Mouse (Mus musculus): ENCODE data around the gene Cep128. TPM values are rescaled to one million over a fixed set of nuclear protein-coding genes. Genes with fewer than 3 reads are reported as not detected.

Gene Cep128
- polyA plus RNA-seq, 1 experiment from 2014 or later = 1.5 TPM

GRCm38 (mm10) chr12:91266014-91266413 is 118.2 kb downstream of the Cep128 start:
- Histone ChIP-seq H3K36me3 (ENCODE audit: control insufficient read depth, insufficient read depth, low read length) (no peaks in the 10 kb centered on the region), H3K27me3 (ENCODE audit: control insufficient read depth, insufficient read depth, low read length) (no peaks in the 10 kb centered on the region), H3K9me3 (ENCODE audit: control insufficient read depth, low read length) (no peaks in the 10 kb centered on the region), H3K4me1 (replicated peaks; ENCODE audit: control insufficient read depth, insufficient read depth) (no peaks in the 10 kb centered on the region), H3K9ac (ENCODE audit: low read length) (no peak overlapping the region), H3K27ac (replicated peaks) (no peak overlapping the region), H3K4me2 (replicated peaks; ENCODE audit: low read depth) (no peak overlapping the region), H3K4me3 (ENCODE audit: low read depth, low read length) (no peak overlapping the region)
- DNase-seq (ENCODE audit: low spot score) (no peak), ATAC-seq (ENCODE audit: low FRiP score, low TSS enrichment) (no peak)
- 81% methylated on average over 2 of the region's 2 CpGs for WGBS
- no peak for TF ChIP-seq CTCF (IDR thresholded peaks at IDR 0.05; ENCODE audit: low read depth)
- no peak for TF ChIP-seq EP300 (optimal IDR thresholded peaks at IDR 0.05)

- 55% methylated on average over 5 of the region's 5 CpGs for WGBS
- TF ChIP-seq CTCF (IDR thresholded peaks at IDR 0.05; ENCODE audit: low read depth) = no peak
- no peak for TF ChIP-seq EP300 (optimal IDR thresholded peaks at IDR 0.05)
- no peak for DNase-seq (ENCODE audit: low spot score)
- no peak overlapping the region for H3K27ac ChIP-seq (replicated peaks)
- H3K9ac ChIP-seq (ENCODE audit: low read length) = no peak overlapping the region
- H3K36me3 ChIP-seq (ENCODE audit: control insufficient read depth, insufficient read depth, low read length) = no peaks in the 10 kb centered on the region
- H3K27me3 ChIP-seq (ENCODE audit: control insufficient read depth, insufficient read depth, low read length) = no peaks in the 10 kb centered on the region
- H3K4me1 ChIP-seq (replicated peaks; ENCODE audit: control insufficient read depth, insufficient read depth) = no peaks in the 10 kb centered on the region
- H3K4me2 ChIP-seq (replicated peaks; ENCODE audit: low read depth) = no peak overlapping the region
- no peak for ATAC-seq (ENCODE audit: low FRiP score, low TSS enrichment)
- H3K9me3 ChIP-seq (ENCODE audit: control insufficient read depth, low read length) = no peaks in the 10 kb centered on the region
- H3K4me3 ChIP-seq (ENCODE audit: low read depth, low read length) = no peak overlapping the region
These were observed 118.7 kb downstream of the Cep128 start for GRCm38 (mm10) chr12:91265462-91265861.

DNA sequence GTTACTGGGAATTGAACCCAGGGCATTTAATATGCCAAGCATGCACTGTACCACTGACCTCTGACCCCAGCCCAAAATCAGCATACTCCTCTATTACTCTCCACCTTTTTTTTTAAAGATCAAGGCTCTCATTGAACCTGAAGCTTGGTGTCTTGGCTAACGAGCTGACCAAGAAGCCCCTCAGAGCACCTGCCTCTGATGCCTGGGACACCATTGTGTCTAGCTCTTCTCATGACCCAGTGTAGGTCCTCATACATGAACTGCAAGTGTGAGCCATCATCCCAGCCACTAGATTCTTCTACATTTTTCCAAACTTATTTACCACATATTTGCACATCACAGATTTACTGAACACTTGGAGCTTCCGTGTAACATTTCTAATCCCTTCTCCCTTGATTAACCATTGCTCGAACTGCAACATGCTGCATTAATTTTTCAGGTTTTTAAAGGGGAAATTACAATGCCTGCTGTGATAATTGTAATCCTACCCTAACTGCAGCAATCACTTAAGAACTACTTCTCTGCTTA is 119.3 kb downstream of the Cep128 start:
- Histone ChIP-seq H3K36me3 (ENCODE audit: control insufficient read depth, insufficient read depth, low read length) (no peaks in the 10 kb centered on the region), H3K9ac (ENCODE audit: low read length) (no peak overlapping the region), H3K4me1 (replicated peaks; ENCODE audit: control insufficient read depth, insufficient read depth) (no peaks in the 10 kb centered on the region), H3K27ac (replicated peaks) (no peak overlapping the region), H3K4me3 (ENCODE audit: low read depth, low read length) (no peak overlapping the region), H3K27me3 (ENCODE audit: control insufficient read depth, insufficient read depth, low read length) (no peaks in the 10 kb centered on the region), H3K4me2 (replicated peaks; ENCODE audit: low read depth) (no peak overlapping the region), H3K9me3 (ENCODE audit: control insufficient read depth, low read length) (no peaks in the 10 kb centered on the region)
- WGBS = 87% methylated on average over 3 of the region's 3 CpGs
- ATAC-seq (ENCODE audit: low FRiP score, low TSS enrichment) = no peak
- TF ChIP-seq CTCF (IDR thresholded peaks at IDR 0.05; ENCODE audit: low read depth) = no peak
- no peak for TF ChIP-seq EP300 (optimal IDR thresholded peaks at IDR 0.05)
- DNase-seq (ENCODE audit: low spot score) = no peak

- H3K4me3 ChIP-seq (ENCODE audit: low read depth, low read length) = no peak overlapping the region
- no peak overlapping the region for H3K27ac ChIP-seq (replicated peaks)
- no peak overlapping the region for H3K9ac ChIP-seq (ENCODE audit: low read length)
- ATAC-seq (ENCODE audit: low FRiP score, low TSS enrichment) = no peak
- DNase-seq (ENCODE audit: low spot score) = no peak
- 79% methylated on average over 3 of the region's 3 CpGs for WGBS
- TF ChIP-seq EP300 (optimal IDR thresholded peaks at IDR 0.05) (no peak), CTCF (IDR thresholded peaks at IDR 0.05; ENCODE audit: low read depth) (no peak)
- no peaks in the 10 kb centered on the region for H3K9me3 ChIP-seq (ENCODE audit: control insufficient read depth, low read length)
- H3K27me3 ChIP-seq (ENCODE audit: control insufficient read depth, insufficient read depth, low read length) = no peaks in the 10 kb centered on the region
- no peak overlapping the region for H3K4me2 ChIP-seq (replicated peaks; ENCODE audit: low read depth)
- no peaks in the 10 kb centered on the region for H3K36me3 ChIP-seq (ENCODE audit: control insufficient read depth, insufficient read depth, low read length)
- H3K4me1 ChIP-seq (replicated peaks; ENCODE audit: control insufficient read depth, insufficient read depth) = no peaks in the 10 kb centered on the region
These were observed 120.5 kb downstream of the Cep128 start for GRCm38 (mm10) chr12:91263705-91264104.

- no peak for DNase-seq (ENCODE audit: low spot score)
- Histone ChIP-seq H3K27ac (replicated peaks) (no peak overlapping the region), H3K4me2 (replicated peaks; ENCODE audit: low read depth) (no peak overlapping the region), H3K9me3 (ENCODE audit: control insufficient read depth, low read length) (no peaks in the 10 kb centered on the region), H3K9ac (ENCODE audit: low read length) (no peak overlapping the region), H3K4me3 (ENCODE audit: low read depth, low read length) (no peak overlapping the region), H3K36me3 (ENCODE audit: control insufficient read depth, insufficient read depth, low read length) (no peaks in the 10 kb centered on the region), H3K4me1 (replicated peaks; ENCODE audit: control insufficient read depth, insufficient read depth) (no peaks in the 10 kb centered on the region), H3K27me3 (ENCODE audit: control insufficient read depth, insufficient read depth, low read length) (no peaks in the 10 kb centered on the region)
- TF ChIP-seq CTCF (IDR thresholded peaks at IDR 0.05; ENCODE audit: low read depth) (no peak), EP300 (optimal IDR thresholded peaks at IDR 0.05) (no peak)
- WGBS = 84% methylated on average over 3 of the region's 3 CpGs
- no peak for ATAC-seq (ENCODE audit: low FRiP score, low TSS enrichment)
These were observed 121.4 kb downstream of the Cep128 start for GRCm38 (mm10) chr12:91262801-91263200.

DNA sequence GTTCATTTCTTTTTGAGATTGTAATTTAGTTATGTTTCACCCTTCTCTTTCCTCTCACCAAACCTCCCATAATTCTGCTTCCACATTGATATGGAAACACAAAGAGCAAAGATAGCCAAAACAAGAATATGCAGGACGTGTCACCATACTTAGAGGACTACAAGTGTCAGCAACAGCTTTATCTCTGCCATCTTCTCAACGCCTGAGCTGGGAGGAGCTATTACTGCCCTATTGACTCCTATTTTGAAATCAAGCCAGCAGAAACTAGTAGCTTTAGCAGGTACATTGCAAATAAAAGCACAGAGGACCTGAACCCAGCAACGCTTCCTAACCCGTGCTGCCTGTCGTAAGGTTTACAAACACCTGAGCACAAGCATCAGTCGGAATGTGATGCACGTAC is 127.9 kb downstream of the Cep128 start:
- no peak for ATAC-seq (ENCODE audit: low FRiP score, low TSS enrichment)
- no peak for DNase-seq (ENCODE audit: low spot score)
- Histone ChIP-seq H3K9me3 (ENCODE audit: control insufficient read depth, low read length) (no peaks in the 10 kb centered on the region), H3K4me2 (replicated peaks; ENCODE audit: low read depth) (no peak overlapping the region), H3K4me1 (replicated peaks; ENCODE audit: control insufficient read depth, insufficient read depth) (no peaks in the 10 kb centered on the region), H3K27ac (replicated peaks) (no peak overlapping the region), H3K36me3 (ENCODE audit: control insufficient read depth, insufficient read depth, low read length) (no peaks in the 10 kb centered on the region), H3K27me3 (ENCODE audit: control insufficient read depth, insufficient read depth, low read length) (no peaks in the 10 kb centered on the region), H3K9ac (ENCODE audit: low read length) (no peak overlapping the region), H3K4me3 (ENCODE audit: low read depth, low read length) (no peak overlapping the region)
- 76% methylated on average over 7 of the region's 7 CpGs for WGBS
- no peak for TF ChIP-seq CTCF (IDR thresholded peaks at IDR 0.05; ENCODE audit: low read depth)
- TF ChIP-seq EP300 (optimal IDR thresholded peaks at IDR 0.05) = no peak
